Mouse (Mus musculus) heart, embryonic 15.5 days (tissue): ENCODE results near the gene Bend5. TPM values are rescaled to one million over a fixed set of nuclear protein-coding genes. Genes with fewer than 3 reads are reported as not detected.

Experiments used
- ATAC-seq: fragments of 200-750 bp; cut with Nextera tagmentation; replicated peaks from 2 replicates; pipeline ENCODE4 v1.8.0; 2017; ENCODE audit warnings: low read depth, moderate TSS enrichment; ENCODE audit not compliant: insufficient number of reproducible peaks, insufficient read depth, low FRiP score
- H3K27ac ChIP-seq: fragments of 300-500 bp; sonication (generic); 2 replicates; pipeline ENCODE4 v1.5.1; 2015; ENCODE audit warnings: mild to moderate bottlenecking, inconsistent platforms
- H3K27me3 ChIP-seq: fragments of 300-500 bp; sonication (generic); 2 replicates; pipeline ENCODE4 v1.6.1; 2015; ENCODE audit warnings: inconsistent platforms
- H3K36me3 ChIP-seq: fragments of 300-500 bp; sonication (generic); 2 replicates; pipeline ENCODE4 v1.6.1; 2015; ENCODE audit warnings: mild to moderate bottlenecking, inconsistent platforms
- H3K4me1 ChIP-seq: fragments of 300-500 bp; sonication (generic); replicated peaks from 2 replicates; pipeline ENCODE4 v1.6.1; 2015; ENCODE audit warnings: inconsistent platforms
- H3K4me2 ChIP-seq: fragments of 300-500 bp; sonication (generic); 2 replicates; pipeline ENCODE4 v1.6.1; 2015; ENCODE audit warnings: inconsistent platforms, mild to moderate bottlenecking, moderate library complexity
- H3K4me3 ChIP-seq: fragments of 300-500 bp; sonication (generic); 2 replicates; pipeline ENCODE4 v1.5.1; 2015; ENCODE audit warnings: mild to moderate bottlenecking, inconsistent platforms
- H3K9ac ChIP-seq: fragments of 300-500 bp; sonication (generic); 2 replicates; pipeline ENCODE4 v1.6.1; 2015; ENCODE audit warnings: mild to moderate bottlenecking, inconsistent platforms
- H3K9me3 ChIP-seq: fragments of 300-500 bp; sonication (generic); replicated peaks from 2 replicates; pipeline ENCODE4 v1.6.1; 2016; ENCODE audit warnings: inconsistent platforms
- WGBS: fragments of 180-500 bp; shearing (Covaris S2); methylation state at CpG from one replicate; pipeline ENCODE4 v1.1.7; 2015; ENCODE audit warnings: mixed read lengths; 5-methylcytosine and 5-hydroxymethylcytosine counted together
- polyA plus RNA-seq: library from polyadenylated mRNA; unstranded; fragments of >200 nt; fragmentation: Nextera tagmentation; extraction: Ambion mirVana; gene quantifications from 2 replicates; pipeline ENCODE4 v1.2.1, GENCODE M21; 2015

The Bend5 gene
- polyA plus RNA-seq, 1 experiment from 2014 or later, result 15.4 TPM

DNA sequence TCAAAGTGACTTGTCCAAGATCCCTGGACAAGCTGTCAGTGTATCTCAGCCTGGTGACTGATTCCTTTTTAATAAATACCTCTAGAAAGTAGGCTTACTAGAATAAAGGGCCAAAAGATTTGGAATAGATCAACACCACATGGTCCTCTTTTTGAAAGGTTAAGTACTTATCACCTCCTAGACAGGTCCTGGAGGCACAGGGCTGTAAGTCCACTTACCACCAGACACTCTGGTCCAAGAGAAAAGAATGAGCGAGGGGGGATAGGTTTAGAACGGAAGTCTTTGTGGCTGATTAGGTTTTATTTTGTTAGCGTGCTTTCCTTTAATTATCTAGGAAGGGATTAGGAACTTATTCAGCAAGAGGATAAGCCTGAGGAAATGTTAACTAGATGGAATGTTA, 1.7 kb downstream of the Bend5 start:
- ATAC-seq, result no peak
- H3K27ac ChIP-seq, result no peak overlapping the region
- H3K9me3 ChIP-seq, result no peaks in the 10 kb centered on the region
- H3K4me2 ChIP-seq, result peak overlapping the region; percentile 76; the same call in 1 of the 2 replicates
- 44% methylated on average over 3 of the region's 3 CpGs for WGBS
- H3K27me3 ChIP-seq, result no peaks in the 10 kb centered on the region
- no peaks in the 10 kb centered on the region for H3K36me3 ChIP-seq
- no peak overlapping the region for H3K9ac ChIP-seq
- peak overlapping the region; percentile 74; the same call in 1 of the 2 replicates for H3K4me3 ChIP-seq
- H3K4me1 ChIP-seq, result peaks cover 15% of the 10 kb centered on the region

GRCm38 (mm10) chr4:111417716-111418115, 2.9 kb downstream of the Bend5 start:
- Histone ChIP-seq H3K4me2 (no peak overlapping the region), H3K4me3 (no peak overlapping the region), H3K4me1 (peaks cover 15% of the 10 kb centered on the region), H3K27me3 (no peaks in the 10 kb centered on the region), H3K9me3 (no peaks in the 10 kb centered on the region), H3K9ac (no peak overlapping the region), H3K36me3 (no peaks in the 10 kb centered on the region), H3K27ac (no peak overlapping the region)
- ATAC-seq, result no peak
- WGBS, result 87% methylated on average over 5 of the region's 5 CpGs

DNA sequence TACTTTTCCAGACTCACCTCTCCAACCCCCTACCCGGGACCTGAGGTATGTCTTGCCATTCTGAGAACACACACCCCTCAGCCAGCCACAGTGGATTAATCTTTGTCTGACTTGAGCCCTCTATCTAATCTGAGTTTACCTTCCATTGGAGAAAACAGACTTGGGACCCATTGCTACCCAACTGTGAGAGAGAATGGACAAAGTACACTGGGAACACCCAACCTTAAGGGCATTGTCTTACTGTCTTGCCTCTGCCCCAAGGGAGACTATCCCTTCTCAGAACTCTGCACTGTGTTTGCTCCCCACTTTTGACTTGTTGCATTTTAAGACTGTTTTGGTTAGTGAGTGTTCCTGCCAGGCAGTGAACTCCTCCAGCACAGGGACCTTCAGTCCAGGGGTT, 4.7 kb downstream of the Bend5 start:
- Histone ChIP-seq H3K27ac (0 out of 2 replicates have a peak overlapping the region, but pooled peaks have one; percentile 3), H3K36me3 (no peaks in the 10 kb centered on the region), H3K9me3 (no peaks in the 10 kb centered on the region), H3K4me2 (no peak overlapping the region), H3K27me3 (no peaks in the 10 kb centered on the region), H3K4me1 (peaks cover 12% of the 10 kb centered on the region), H3K9ac (no peak overlapping the region), H3K4me3 (no peak overlapping the region)
- WGBS, result 76% methylated on average over 1 of the region's 1 CpGs
- ATAC-seq, result no peak

GRCm38 (mm10) chr4:111420031-111420430, 5.2 kb downstream of the Bend5 start:
- H3K27me3 ChIP-seq, result no peaks in the 10 kb centered on the region
- no peak overlapping the region for H3K27ac ChIP-seq
- no peak overlapping the region for H3K9ac ChIP-seq
- peaks cover 16% of the 10 kb centered on the region for H3K4me1 ChIP-seq
- WGBS, result 66% methylated on average over 3 of the region's 3 CpGs
- no peak for ATAC-seq
- H3K4me2 ChIP-seq, result no peak overlapping the region
- H3K36me3 ChIP-seq, result no peaks in the 10 kb centered on the region
- no peaks in the 10 kb centered on the region for H3K9me3 ChIP-seq
- H3K4me3 ChIP-seq, result no peak overlapping the region

DNA sequence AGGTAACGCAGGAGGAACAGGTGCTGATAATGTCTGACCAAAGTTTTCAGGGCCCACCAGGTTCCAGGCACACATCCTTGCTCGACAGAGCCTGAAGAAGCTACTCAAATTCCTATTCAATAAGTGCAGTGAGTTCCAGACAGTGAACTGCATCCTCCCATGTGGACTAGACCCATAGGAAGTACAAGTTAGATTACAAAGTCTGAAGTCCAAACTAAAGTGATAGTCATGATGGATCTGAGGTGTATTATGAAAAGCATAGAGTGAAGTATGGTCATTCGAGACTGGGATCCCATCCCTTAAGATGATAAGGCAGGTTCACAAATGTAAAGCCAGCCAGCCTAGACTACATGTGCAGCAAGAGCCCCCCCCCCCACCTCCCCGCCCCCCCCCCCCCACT, 6.1 kb downstream of the Bend5 start:
- Histone ChIP-seq H3K27me3 (no peaks in the 10 kb centered on the region), H3K36me3 (no peaks in the 10 kb centered on the region), H3K9me3 (no peaks in the 10 kb centered on the region), H3K4me3 (no peak overlapping the region), H3K4me1 (peaks cover 15% of the 10 kb centered on the region), H3K9ac (no peak overlapping the region), H3K27ac (no peak overlapping the region), H3K4me2 (no peak overlapping the region)
- ATAC-seq, result no peak
- 85% methylated on average over 4 of the region's 4 CpGs for WGBS

DNA sequence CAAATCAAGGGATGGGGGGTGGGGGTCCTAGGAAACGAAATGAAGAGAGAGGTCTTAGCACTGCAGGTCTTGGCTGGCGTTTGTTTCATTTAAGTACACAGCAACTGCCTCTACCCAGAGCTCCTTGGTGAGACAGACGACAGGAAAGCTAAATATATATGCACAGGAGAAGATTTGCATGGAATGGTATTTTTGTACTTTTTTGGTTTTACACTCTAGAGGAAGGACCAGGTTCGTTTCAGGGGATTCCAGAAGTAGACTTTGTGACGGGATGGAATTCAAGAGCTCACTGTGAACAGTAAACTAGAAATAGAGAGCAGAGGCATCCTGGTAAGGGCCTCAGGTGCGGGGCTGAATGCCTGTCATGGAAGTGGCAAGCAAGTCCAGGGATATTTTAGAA, 7.0 kb downstream of the Bend5 start:
- no peaks in the 10 kb centered on the region for H3K36me3 ChIP-seq
- H3K27ac ChIP-seq, result no peak overlapping the region
- H3K4me3 ChIP-seq, result no peak overlapping the region
- peaks cover 10% of the 10 kb centered on the region; the same call in 1 of the 2 replicates for H3K4me1 ChIP-seq
- 76% methylated on average over 6 of the region's 6 CpGs for WGBS
- H3K9me3 ChIP-seq, result no peaks in the 10 kb centered on the region
- no peak overlapping the region for H3K4me2 ChIP-seq
- H3K27me3 ChIP-seq, result no peaks in the 10 kb centered on the region
- H3K9ac ChIP-seq, result no peak overlapping the region
- no peak for ATAC-seq

- H3K9ac ChIP-seq, result no peak overlapping the region
- H3K4me2 ChIP-seq, result no peak overlapping the region
- WGBS, result 82% methylated on average over 1 of the region's 1 CpGs
- H3K9me3 ChIP-seq, result no peaks in the 10 kb centered on the region
- H3K27me3 ChIP-seq, result no peaks in the 10 kb centered on the region
- no peaks in the 10 kb centered on the region for H3K36me3 ChIP-seq
- no peak for ATAC-seq
- H3K27ac ChIP-seq, result no peak overlapping the region
- no peak overlapping the region for H3K4me3 ChIP-seq
- peaks cover 10% of the 10 kb centered on the region; the same call in 1 of the 2 replicates for H3K4me1 ChIP-seq
Observed at GRCm38 (mm10) chr4:111424371-111424950, 9.7 kb downstream of the Bend5 start.

DNA sequence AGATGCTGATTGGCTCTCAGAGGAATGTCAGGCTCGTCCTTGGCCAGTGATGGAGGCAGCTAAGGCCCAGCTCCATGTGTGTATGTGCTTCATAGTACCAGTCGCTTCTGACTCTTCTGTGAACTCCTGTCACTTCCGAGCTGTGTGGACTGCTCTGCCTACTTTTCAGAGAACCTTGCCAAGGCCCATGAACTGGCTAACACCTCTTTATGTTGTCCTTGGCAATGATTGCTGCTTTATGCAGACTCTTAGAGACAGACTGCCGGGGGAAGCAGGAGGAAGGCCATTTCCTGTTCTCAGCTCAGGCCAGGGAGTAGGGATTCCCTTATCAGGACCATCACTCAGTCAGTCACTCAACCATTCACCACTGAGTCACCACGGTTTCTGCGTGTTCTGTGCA, 10.4 kb downstream of the Bend5 start:
- H3K4me1 ChIP-seq, result peaks cover 10% of the 10 kb centered on the region; the same call in 1 of the 2 replicates
- no peak overlapping the region for H3K4me3 ChIP-seq
- no peak overlapping the region for H3K9ac ChIP-seq
- H3K27me3 ChIP-seq, result no peaks in the 10 kb centered on the region
- peak; percentile 76; the same call in 1 of the 2 replicates for ATAC-seq
- 35% methylated on average over 6 of the region's 6 CpGs for WGBS
- no peak overlapping the region for H3K4me2 ChIP-seq
- H3K36me3 ChIP-seq, result no peaks in the 10 kb centered on the region
- no peak overlapping the region for H3K27ac ChIP-seq
- no peaks in the 10 kb centered on the region for H3K9me3 ChIP-seq

DNA sequence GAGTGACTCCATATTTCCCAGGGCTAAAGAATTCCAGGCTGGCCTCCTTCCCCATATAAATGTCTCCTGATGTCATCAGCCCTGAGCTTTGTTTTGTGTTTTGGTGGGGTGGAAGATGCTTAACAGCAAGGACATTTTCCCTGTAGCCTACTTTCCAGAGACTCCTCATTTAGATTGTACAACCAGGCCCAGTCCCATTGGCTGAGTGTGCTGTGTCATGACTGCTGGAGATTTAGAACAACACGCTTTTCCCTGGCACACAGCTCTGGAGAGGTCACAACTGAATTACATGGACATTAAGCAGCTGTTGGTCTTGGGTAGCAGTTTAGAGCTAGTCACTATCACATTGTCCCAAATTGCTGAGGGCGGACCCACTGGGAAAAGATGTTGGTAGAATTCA, 16.4 kb downstream of the Bend5 start:
- WGBS, result 82% methylated on average over 2 of the region's 2 CpGs

GRCm38 (mm10) chr4:111432013-111432412, 17.2 kb downstream of the Bend5 start:
- H3K27me3 ChIP-seq, result no peaks in the 10 kb centered on the region
- no peak for ATAC-seq
- 65% methylated on average over 5 of the region's 5 CpGs for WGBS
- H3K9me3 ChIP-seq, result no peaks in the 10 kb centered on the region
- H3K9ac ChIP-seq, result no peak overlapping the region
- peaks cover 15% of the 10 kb centered on the region; the same call in 1 of the 2 replicates for H3K36me3 ChIP-seq
- no peaks in the 10 kb centered on the region for H3K4me1 ChIP-seq
- H3K4me3 ChIP-seq, result no peak overlapping the region
- H3K4me2 ChIP-seq, result no peak overlapping the region
- no peak overlapping the region for H3K27ac ChIP-seq

More for the DNA sequence above, 16.4 kb downstream of the Bend5 start:
- H3K27me3 ChIP-seq, result no peaks in the 10 kb centered on the region
- H3K4me1 ChIP-seq, result no peaks in the 10 kb centered on the region
- H3K4me3 ChIP-seq, result no peak overlapping the region
- H3K9ac ChIP-seq, result no peak overlapping the region
- no peak overlapping the region for H3K4me2 ChIP-seq
- H3K27ac ChIP-seq, result no peak overlapping the region
- H3K9me3 ChIP-seq, result no peaks in the 10 kb centered on the region
- no peak for ATAC-seq
- peaks cover 15% of the 10 kb centered on the region; the same call in 1 of the 2 replicates for H3K36me3 ChIP-seq

- H3K36me3 ChIP-seq, result peaks cover 15% of the 10 kb centered on the region; the same call in 1 of the 2 replicates
- no peak overlapping the region for H3K4me3 ChIP-seq
- no peak overlapping the region for H3K27ac ChIP-seq
- no peaks in the 10 kb centered on the region for H3K27me3 ChIP-seq
- no peak overlapping the region for H3K9ac ChIP-seq
- 73% methylated on average over 5 of the region's 5 CpGs for WGBS
- H3K4me2 ChIP-seq, result no peak overlapping the region
- no peaks in the 10 kb centered on the region for H3K9me3 ChIP-seq
- H3K4me1 ChIP-seq, result no peaks in the 10 kb centered on the region
- no peak for ATAC-seq
Observed at GRCm38 (mm10) chr4:111432417-111432816, 17.6 kb downstream of the Bend5 start.

DNA sequence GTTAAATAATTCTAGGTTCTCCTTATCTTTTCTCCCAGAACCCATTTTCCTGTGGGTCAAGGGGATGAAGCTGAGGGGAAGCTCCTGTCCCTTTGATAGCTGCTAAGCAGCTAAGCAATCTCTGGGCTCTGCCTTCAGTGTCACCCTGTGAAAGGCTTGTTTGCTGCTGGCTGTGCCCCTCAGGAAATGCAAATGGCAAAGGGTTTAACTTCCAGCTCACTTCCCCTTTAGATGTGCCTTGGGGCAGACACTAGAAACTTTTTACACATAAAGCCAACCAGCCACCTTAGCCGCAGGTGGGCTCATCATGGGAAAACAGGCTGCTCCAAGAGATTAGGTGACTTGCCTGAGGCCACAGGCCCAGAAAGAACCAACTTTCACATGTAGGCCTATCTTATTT, 26.9 kb downstream of the Bend5 start:
- no peaks in the 10 kb centered on the region for H3K27me3 ChIP-seq
- H3K9me3 ChIP-seq, result no peaks in the 10 kb centered on the region
- H3K36me3 ChIP-seq, result no peaks in the 10 kb centered on the region
- no peak overlapping the region for H3K27ac ChIP-seq
- H3K4me2 ChIP-seq, result no peak overlapping the region
- H3K4me3 ChIP-seq, result no peak overlapping the region
- H3K4me1 ChIP-seq, result peaks cover 26% of the 10 kb centered on the region
- ATAC-seq, result no peak
- WGBS, result 92% methylated on average over 1 of the region's 1 CpGs
- no peak overlapping the region for H3K9ac ChIP-seq
